Mouse (Mus musculus) heart, embryonic 13.5 days (tissue): Measurements from ENCODE around the gene Tgfbr3. TPM values are rescaled to one million over a fixed set of nuclear protein-coding genes. Genes with fewer than 3 reads are reported as not detected.
"Not testable (repeated sequence)": the region's sequence is repeated elsewhere in the genome, so short reads cannot be mapped to it uniquely, and the experiment has no call there.

ENCODE experiments used
- ATAC-seq: fragments of 200-750 bp; cut with Nextera tagmentation; 2 replicates; pipeline ENCODE4 v1.8.0; 2017; ENCODE audit warnings: moderate TSS enrichment; ENCODE audit not compliant: insufficient number of reproducible peaks, low FRiP score, low TSS enrichment; ENCODE audit errors: extremely low read depth
- H3K27ac ChIP-seq: fragments of 300-500 bp; sonication (generic); replicated peaks from 2 replicates; pipeline ENCODE4 v1.5.1; 2015; ENCODE audit warnings: moderate library complexity, mild to moderate bottlenecking, inconsistent platforms
- H3K27me3 ChIP-seq: fragments of 300-500 bp; sonication (generic); replicated peaks from 2 replicates; pipeline ENCODE4 v1.6.1; 2015; ENCODE audit warnings: mild to moderate bottlenecking, inconsistent platforms
- H3K36me3 ChIP-seq: fragments of 300-500 bp; sonication (generic); 2 replicates; pipeline ENCODE4 v1.6.1; 2015; ENCODE audit warnings: mild to moderate bottlenecking, inconsistent platforms
- H3K4me1 ChIP-seq: fragments of 300-500 bp; sonication (generic); 2 replicates; pipeline ENCODE4 v1.6.1; 2015; ENCODE audit warnings: inconsistent platforms
- H3K4me2 ChIP-seq: fragments of 300-500 bp; sonication (generic); 2 replicates; pipeline ENCODE4 v1.6.1; 2015; ENCODE audit warnings: inconsistent platforms, mild to moderate bottlenecking, moderate library complexity
- H3K4me3 ChIP-seq: fragments of 300-500 bp; sonication (generic); 2 replicates; pipeline ENCODE4 v1.5.1; 2015; ENCODE audit warnings: moderate library complexity, mild to moderate bottlenecking, inconsistent platforms
- H3K9ac ChIP-seq: fragments of 300-500 bp; sonication (generic); 2 replicates; pipeline ENCODE4 v1.6.1; 2015; ENCODE audit warnings: inconsistent platforms, mild to moderate bottlenecking, moderate library complexity
- H3K9me3 ChIP-seq: fragments of 300-500 bp; sonication (generic); 2 replicates; pipeline ENCODE4 v1.6.1; 2016; ENCODE audit warnings: inconsistent platforms
- WGBS: fragments of 180-500 bp; shearing (Covaris S2); methylation state at CpG from one replicate; pipeline ENCODE4 v1.1.7; 2015; ENCODE audit warnings: mixed read lengths; 5-methylcytosine and 5-hydroxymethylcytosine counted together
- polyA plus RNA-seq: library from polyadenylated mRNA; unstranded; fragments of >200 nt; fragmentation: Nextera tagmentation; extraction: Ambion mirVana; gene quantifications from 2 replicates; pipeline ENCODE4 v1.2.1, GENCODE M21; 2015

The Tgfbr3 gene
- polyA plus RNA-seq, 1 experiment from 2014 or later: 19.1 TPM

GRCm38 (mm10) chr5:107253395-107253794 is 36.0 kb downstream of the Tgfbr3 start:
- Histone ChIP-seq H3K4me2 (no peak overlapping the region), H3K4me1 (peaks cover 34% of the 10 kb centered on the region)

GRCm38 (mm10) chr5:107252435-107252834 is 37.0 kb downstream of the Tgfbr3 start:
- H3K36me3 ChIP-seq: peaks cover 23% of the 10 kb centered on the region
- H3K4me2 ChIP-seq: no peak overlapping the region
- H3K9me3 ChIP-seq: no peaks in the 10 kb centered on the region
- no peaks in the 10 kb centered on the region for H3K27me3 ChIP-seq
- no peak for ATAC-seq
- 0 out of 2 replicates have a peak overlapping the region, but pooled peaks have one; percentile 10 for H3K9ac ChIP-seq
- peak overlapping the region; percentile 77 for H3K27ac ChIP-seq
- H3K4me3 ChIP-seq: no peak overlapping the region
- WGBS: 30% methylated on average over 1 of the region's 1 CpGs
- peaks cover 34% of the 10 kb centered on the region for H3K4me1 ChIP-seq

More at GRCm38 (mm10) chr5:107253395-107253794, 36.0 kb downstream of the Tgfbr3 start:
- no peaks in the 10 kb centered on the region for H3K27me3 ChIP-seq
- peaks cover 23% of the 10 kb centered on the region for H3K36me3 ChIP-seq
- H3K27ac ChIP-seq: peak overlapping the region; percentile 77; the same call in 1 of the 2 replicates
- no peak overlapping the region for H3K9ac ChIP-seq
- H3K9me3 ChIP-seq: no peaks in the 10 kb centered on the region
- WGBS: 85% methylated on average over 3 of the region's 3 CpGs
- no peak overlapping the region for H3K4me3 ChIP-seq
- ATAC-seq: no peak

- WGBS: 10% methylated on average over 3 of the region's 3 CpGs
- H3K36me3 ChIP-seq: peaks cover 23% of the 10 kb centered on the region
- peak overlapping the region; percentile 34; the same call in 1 of the 2 replicates for H3K9ac ChIP-seq
- H3K27me3 ChIP-seq: no peaks in the 10 kb centered on the region
- ATAC-seq: no peak
- H3K4me3 ChIP-seq: no peak overlapping the region
- peak overlapping the region; percentile 58 for H3K4me2 ChIP-seq
- H3K27ac ChIP-seq: peak overlapping the region; percentile 77
- no peaks in the 10 kb centered on the region for H3K9me3 ChIP-seq
- H3K4me1 ChIP-seq: peaks cover 34% of the 10 kb centered on the region
These were observed 37.6 kb downstream of the Tgfbr3 start for GRCm38 (mm10) chr5:107251751-107252305.

GRCm38 (mm10) chr5:107250548-107251272 is 38.7 kb downstream of the Tgfbr3 start:
- Histone ChIP-seq H3K4me1 (peaks cover 34% of the 10 kb centered on the region), H3K36me3 (peaks cover 24% of the 10 kb centered on the region), H3K27ac (peak overlapping the region; percentile 77), H3K4me3 (peak overlapping the region; percentile 24), H3K9ac (peak overlapping the region; percentile 34), H3K4me2 (peak overlapping the region; percentile 58), H3K9me3 (no peaks in the 10 kb centered on the region), H3K27me3 (no peaks in the 10 kb centered on the region)
- ATAC-seq: no peak
- 25% methylated on average over 19 of the region's 19 CpGs for WGBS

- ATAC-seq: no peak
- Histone ChIP-seq H3K4me3 (no peak overlapping the region), H3K27ac (no peak overlapping the region), H3K9ac (no peak overlapping the region), H3K36me3 (peaks cover 15% of the 10 kb centered on the region; the same call in 1 of the 2 replicates), H3K27me3 (no peaks in the 10 kb centered on the region), H3K9me3 (no peaks in the 10 kb centered on the region), H3K4me1 (peaks cover 40% of the 10 kb centered on the region), H3K4me2 (no peak overlapping the region)
- WGBS: 85% methylated on average over 6 of the region's 6 CpGs
These were observed 40.7 kb downstream of the Tgfbr3 start for GRCm38 (mm10) chr5:107248732-107249131.

GRCm38 (mm10) chr5:107248302-107248701 is 41.1 kb downstream of the Tgfbr3 start:
- H3K9me3 ChIP-seq, H3K27me3 ChIP-seq, H3K4me3 ChIP-seq, H3K4me2 ChIP-seq, H3K27ac ChIP-seq, ATAC-seq, H3K9ac ChIP-seq: not testable (repeated sequence)
- Histone ChIP-seq H3K4me1 (peaks cover 40% of the 10 kb centered on the region), H3K36me3 (peaks cover 15% of the 10 kb centered on the region; the same call in 1 of the 2 replicates)
- 91% methylated on average over 11 of the region's 11 CpGs for WGBS

GRCm38 (mm10) chr5:107247786-107248185 is 41.6 kb downstream of the Tgfbr3 start:
- Histone ChIP-seq H3K27me3 (no peaks in the 10 kb centered on the region), H3K9ac (no peak overlapping the region), H3K27ac (no peak overlapping the region), H3K4me2 (no peak overlapping the region), H3K9me3 (no peaks in the 10 kb centered on the region), H3K4me3 (no peak overlapping the region), H3K4me1 (peaks cover 40% of the 10 kb centered on the region), H3K36me3 (peaks cover 15% of the 10 kb centered on the region; the same call in 1 of the 2 replicates)
- no peak for ATAC-seq
- 85% methylated on average over 3 of the region's 3 CpGs for WGBS

GRCm38 (mm10) chr5:107243445-107243844 is 46.0 kb downstream of the Tgfbr3 start:
- H3K36me3 ChIP-seq: 0 out of 2 replicates have a peak, but pooled peaks cover 3% of the 10 kb centered on the region
- WGBS: 77% methylated on average over 2 of the region's 2 CpGs
- no peak for ATAC-seq
- no peak overlapping the region for H3K27ac ChIP-seq
- H3K9ac ChIP-seq: no peak overlapping the region
- H3K4me1 ChIP-seq: peaks cover 27% of the 10 kb centered on the region
- H3K27me3 ChIP-seq: no peaks in the 10 kb centered on the region
- no peaks in the 10 kb centered on the region for H3K9me3 ChIP-seq
- no peak overlapping the region for H3K4me3 ChIP-seq
- H3K4me2 ChIP-seq: no peak overlapping the region

- Histone ChIP-seq H3K27me3 (no peaks in the 10 kb centered on the region), H3K36me3 (0 out of 2 replicates have a peak, but pooled peaks cover 3% of the 10 kb centered on the region), H3K27ac (no peak overlapping the region), H3K4me1 (peaks cover 31% of the 10 kb centered on the region), H3K9me3 (no peaks in the 10 kb centered on the region), H3K9ac (no peak overlapping the region), H3K4me3 (no peak overlapping the region), H3K4me2 (no peak overlapping the region)
- ATAC-seq: no peak
- WGBS: 60% methylated on average over 4 of the region's 4 CpGs
These were observed 46.4 kb downstream of the Tgfbr3 start for GRCm38 (mm10) chr5:107242993-107243392.

GRCm38 (mm10) chr5:107240276-107240675 is 49.2 kb downstream of the Tgfbr3 start:
- Histone ChIP-seq H3K27ac (no peak overlapping the region), H3K9ac (no peak overlapping the region), H3K36me3 (no peaks in the 10 kb centered on the region), H3K4me3 (no peak overlapping the region), H3K4me1 (peaks cover 58% of the 10 kb centered on the region), H3K4me2 (no peak overlapping the region), H3K27me3 (no peaks in the 10 kb centered on the region), H3K9me3 (no peaks in the 10 kb centered on the region)
- WGBS: 48% methylated on average over 1 of the region's 1 CpGs
- no peak for ATAC-seq

GRCm38 (mm10) chr5:107237971-107238426 is 51.4 kb downstream of the Tgfbr3 start:
- Histone ChIP-seq H3K36me3 (no peaks in the 10 kb centered on the region), H3K9me3 (no peaks in the 10 kb centered on the region), H3K27ac (peak overlapping the region; percentile 51; the same call in 1 of the 2 replicates), H3K4me3 (no peak overlapping the region), H3K27me3 (no peaks in the 10 kb centered on the region), H3K4me1 (peaks cover 68% of the 10 kb centered on the region), H3K9ac (peak overlapping the region; percentile 47), H3K4me2 (no peak overlapping the region)
- ATAC-seq: no peak
- 38% methylated on average over 7 of the region's 7 CpGs for WGBS
